Mouse (Mus musculus): Measurements from ENCODE around the gene Lhpp.

DNA sequence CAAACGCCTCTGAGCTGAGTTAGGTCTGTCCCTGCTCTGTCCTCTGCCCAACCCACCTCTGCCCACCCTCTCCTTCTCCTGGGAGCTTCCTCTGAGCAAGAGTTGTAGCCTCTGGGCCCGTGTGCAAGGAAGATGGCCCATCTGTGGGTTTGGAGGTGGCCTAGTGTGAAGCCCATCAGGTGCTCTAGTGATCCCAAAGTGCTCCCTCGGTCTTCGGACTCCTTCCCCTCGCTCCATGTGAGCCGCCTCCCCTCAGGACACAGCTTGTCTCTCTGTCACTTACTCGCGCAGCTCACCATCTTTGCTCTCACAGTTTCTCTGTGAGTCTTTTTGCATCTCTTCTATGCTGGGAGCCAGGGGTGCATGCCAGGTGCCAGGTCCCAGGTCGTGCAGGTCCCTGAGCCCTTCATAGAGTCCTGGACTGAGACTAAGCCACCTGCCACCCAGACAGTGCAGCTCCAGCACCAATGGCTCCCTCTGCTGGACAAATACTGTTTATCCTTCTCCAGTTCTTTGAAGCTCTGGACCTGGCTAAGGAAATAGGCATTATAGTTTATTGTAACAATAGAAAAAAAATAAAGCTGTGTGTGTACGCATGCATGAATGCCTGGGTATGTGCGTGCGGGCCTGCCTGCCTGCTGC, 28.1 kb downstream of the Lhpp start:
- peak; percentile 87; the same call in 1 of the 2 replicates for TF ChIP-seq CTCF (IDR thresholded peaks at IDR 0.05; ENCODE audit: extremely low read depth, insufficient read length, insufficient replicate concordance, low read depth, low read length)
- TF ChIP-seq POLR2A (IDR thresholded peaks at IDR 0.05; ENCODE audit: low read depth, low read length): no peak

Measured in small intestine, adult 2 months (tissue).